Mouse (Mus musculus) liver, embryonic 13.5 days (tissue): ENCODE measurements around the gene Scaf11. TPM values are rescaled to one million over a fixed set of nuclear protein-coding genes. Genes with fewer than 3 reads are reported as not detected.
"Not testable (repeated sequence)": the region's sequence is repeated elsewhere in the genome, so short reads cannot be mapped to it uniquely, and the experiment has no call there.

Experiments used
- ATAC-seq: fragments of 200-750 bp; cut with Nextera tagmentation; 2 replicates; pipeline ENCODE4 v1.8.0; 2017; ENCODE audit warnings: low read depth, mild to moderate bottlenecking, moderate number of reproducible peaks, moderate library complexity
- DNase-seq: peaks from one replicate; pipeline ENCODE4 v3.0.0; 2022
- H3K27ac ChIP-seq: fragments of 300-500 bp; sonication (generic); 2 replicates; pipeline ENCODE4 v1.5.1; 2015; ENCODE audit warnings: moderate library complexity, mild to moderate bottlenecking, inconsistent platforms
- H3K27me3 ChIP-seq: fragments of 300-500 bp; sonication (generic); 2 replicates; pipeline ENCODE4 v1.6.1; 2015; ENCODE audit warnings: mild to moderate bottlenecking, inconsistent platforms
- H3K36me3 ChIP-seq: fragments of 300-500 bp; sonication (generic); 2 replicates; pipeline ENCODE4 v1.6.1; 2015; ENCODE audit warnings: mild to moderate bottlenecking, inconsistent platforms
- H3K4me1 ChIP-seq: fragments of 300-500 bp; sonication (generic); replicated peaks from 2 replicates; pipeline ENCODE4 v1.6.1; 2015; ENCODE audit warnings: inconsistent platforms
- H3K4me2 ChIP-seq: fragments of 300-500 bp; sonication (generic); 2 replicates; pipeline ENCODE4 v1.6.1; 2015; ENCODE audit warnings: inconsistent platforms, mild to moderate bottlenecking, moderate library complexity
- H3K4me3 ChIP-seq: fragments of 300-500 bp; sonication (generic); replicated peaks from 2 replicates; pipeline ENCODE4 v1.5.1; 2015; ENCODE audit warnings: mild to moderate bottlenecking, inconsistent platforms
- H3K9ac ChIP-seq: fragments of 300-500 bp; sonication (generic); 2 replicates; pipeline ENCODE4 v1.6.1; 2015; ENCODE audit warnings: mild to moderate bottlenecking, inconsistent platforms
- H3K9me3 ChIP-seq: fragments of 300-500 bp; sonication (generic); replicated peaks from 2 replicates; pipeline ENCODE4 v1.6.1; 2016; ENCODE audit warnings: inconsistent platforms
- WGBS: fragments of 180-500 bp; shearing (Covaris S2); methylation state at CpG from one replicate; pipeline ENCODE4 v1.1.7; 2015; ENCODE audit not compliant: insufficient replicate concordance; 5-methylcytosine and 5-hydroxymethylcytosine counted together
- polyA plus RNA-seq: library from polyadenylated mRNA; unstranded; fragments of >200 nt; fragmentation: Nextera tagmentation; extraction: Ambion mirVana; gene quantifications from 2 replicates; pipeline ENCODE4 v1.2.1, GENCODE M21; 2015

Gene Scaf11
- polyA plus RNA-seq, 1 experiment from 2014 or later = 53.4 TPM

DNA sequence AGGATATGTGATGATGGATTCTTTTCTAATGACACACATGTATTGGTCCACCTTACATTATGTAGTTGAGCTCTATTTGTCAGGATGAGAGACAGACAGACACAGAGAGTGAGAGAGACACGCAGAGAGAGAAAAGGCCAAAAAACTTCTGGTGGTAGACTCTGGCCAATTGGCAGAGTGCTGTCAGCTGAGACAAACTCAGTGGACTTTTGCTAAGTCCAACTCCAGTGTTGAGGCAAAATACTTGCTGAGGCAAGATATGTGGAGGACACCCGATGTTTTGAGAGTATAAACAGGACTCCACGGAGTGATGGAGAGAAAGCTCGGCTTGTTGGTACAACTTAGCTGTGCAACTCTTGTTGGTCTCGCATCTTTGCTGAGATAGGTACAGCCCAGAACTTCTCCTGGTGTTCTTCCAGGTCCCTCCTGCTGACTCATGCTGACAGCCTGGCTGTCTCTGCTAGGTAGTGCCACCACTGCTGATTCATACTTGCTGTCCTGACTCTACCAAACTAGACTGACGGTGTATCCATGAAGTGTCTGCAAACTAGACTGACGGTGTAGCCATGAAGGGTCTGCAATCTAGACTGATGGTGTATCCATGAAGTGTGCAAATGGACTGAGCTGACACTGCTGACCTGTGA lies 11.9 kb downstream of the Scaf11 start:
- H3K9ac ChIP-seq = no peak overlapping the region; the same call in 1 of the 2 replicates
- peak overlapping the region; percentile 87 for H3K27ac ChIP-seq
- WGBS = 74% methylated on average over 7 of the region's 7 CpGs
- H3K4me2 ChIP-seq = peak overlapping the region; percentile 25
- peaks cover 52% of the 10 kb centered on the region for H3K36me3 ChIP-seq
- no peaks in the 10 kb centered on the region for H3K9me3 ChIP-seq
- no peak overlapping the region for H3K4me3 ChIP-seq
- peaks cover 28% of the 10 kb centered on the region for H3K4me1 ChIP-seq
- no peaks in the 10 kb centered on the region for H3K27me3 ChIP-seq
- peak; percentile 97 for ATAC-seq
- DNase-seq = peak; percentile 70

DNA sequence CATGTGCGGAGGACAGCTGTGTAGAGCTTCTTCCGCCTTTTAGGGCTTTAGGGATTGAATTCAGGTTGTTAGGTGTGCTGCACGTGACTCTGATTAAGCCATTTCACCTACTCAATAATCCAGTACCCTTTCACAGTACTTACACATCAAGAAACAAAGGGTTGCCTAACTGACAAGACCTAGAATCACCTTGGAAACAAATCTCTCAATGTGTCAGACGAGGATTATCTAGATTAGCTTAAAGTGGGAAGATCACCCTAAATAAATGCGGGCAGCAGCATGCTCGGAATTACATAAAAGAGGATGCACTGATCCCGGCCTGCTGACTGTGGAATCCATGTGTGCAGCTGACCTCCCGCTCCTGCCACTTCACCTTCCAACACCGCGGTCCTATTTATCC lies 13.9 kb downstream of the Scaf11 start:
- 86% methylated on average over 10 of the region's 10 CpGs for WGBS
- H3K4me3 ChIP-seq = no peak overlapping the region
- no peak for ATAC-seq
- peaks cover 22% of the 10 kb centered on the region for H3K4me1 ChIP-seq
- no peak overlapping the region for H3K27ac ChIP-seq
- no peak overlapping the region for H3K4me2 ChIP-seq
- no peaks in the 10 kb centered on the region for H3K9me3 ChIP-seq
- H3K9ac ChIP-seq = no peak overlapping the region
- no peak for DNase-seq
- no peaks in the 10 kb centered on the region for H3K27me3 ChIP-seq
- peaks cover 59% of the 10 kb centered on the region for H3K36me3 ChIP-seq

DNA sequence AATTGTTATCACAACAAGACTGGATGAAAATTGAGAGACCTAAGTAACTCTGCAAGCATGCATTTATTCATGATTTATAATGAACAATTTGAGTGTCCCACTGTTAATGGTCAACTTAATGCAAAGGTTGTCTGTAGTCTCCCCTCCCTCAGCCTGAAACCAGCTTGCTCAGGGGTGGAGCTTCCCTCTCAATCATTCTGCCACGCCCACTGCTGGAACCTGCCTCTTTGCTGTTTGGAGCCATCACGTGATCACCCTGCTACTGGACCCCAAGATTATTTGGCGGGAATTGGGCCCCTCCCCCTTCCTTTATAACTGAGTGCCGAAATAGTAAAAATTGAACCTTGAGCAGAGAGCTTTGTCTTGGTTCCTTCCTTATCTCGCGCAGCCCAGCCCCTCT lies 19.2 kb downstream of the Scaf11 start:
- 61% methylated on average over 6 of the region's 6 CpGs for WGBS

DNA sequence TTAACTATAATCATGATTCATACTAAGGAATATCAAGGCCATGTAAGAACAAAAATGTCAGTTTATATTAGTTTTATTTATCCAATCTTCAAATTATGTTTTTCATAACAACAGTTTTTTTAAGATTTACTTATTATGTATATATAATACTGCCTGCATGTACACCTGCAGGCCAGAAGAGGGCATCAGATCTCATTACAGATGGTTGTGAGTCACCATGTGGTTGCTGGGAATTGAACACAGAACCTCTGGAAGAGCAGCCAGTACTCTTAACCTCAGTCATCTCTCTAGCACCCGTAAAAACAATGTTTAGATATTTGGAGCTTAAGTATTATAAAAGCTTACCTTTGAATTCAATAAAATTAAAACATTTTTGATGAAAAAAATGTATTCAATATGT lies 26.4 kb downstream of the Scaf11 start:
- peaks cover 67% of the 10 kb centered on the region for H3K36me3 ChIP-seq
- WGBS = 88% methylated on average over 1 of the region's 1 CpGs
- H3K4me1 ChIP-seq = no peaks in the 10 kb centered on the region
- no peak overlapping the region for H3K27ac ChIP-seq
- no peak overlapping the region for H3K4me3 ChIP-seq
- H3K9me3 ChIP-seq = 0 out of 2 replicates have a peak, but pooled peaks cover 2% of the 10 kb centered on the region
- DNase-seq = no peak
- no peak overlapping the region for H3K4me2 ChIP-seq
- ATAC-seq = no peak
- no peaks in the 10 kb centered on the region for H3K27me3 ChIP-seq
- H3K9ac ChIP-seq = no peak overlapping the region

More for the DNA sequence above, 19.2 kb downstream of the Scaf11 start:
- H3K9ac ChIP-seq, H3K4me3 ChIP-seq, DNase-seq, H3K4me2 ChIP-seq, H3K4me1 ChIP-seq, H3K27ac ChIP-seq, H3K27me3 ChIP-seq, H3K9me3 ChIP-seq, ATAC-seq: not testable (repeated sequence)
- H3K36me3 ChIP-seq = peaks cover 55% of the 10 kb centered on the region

DNA sequence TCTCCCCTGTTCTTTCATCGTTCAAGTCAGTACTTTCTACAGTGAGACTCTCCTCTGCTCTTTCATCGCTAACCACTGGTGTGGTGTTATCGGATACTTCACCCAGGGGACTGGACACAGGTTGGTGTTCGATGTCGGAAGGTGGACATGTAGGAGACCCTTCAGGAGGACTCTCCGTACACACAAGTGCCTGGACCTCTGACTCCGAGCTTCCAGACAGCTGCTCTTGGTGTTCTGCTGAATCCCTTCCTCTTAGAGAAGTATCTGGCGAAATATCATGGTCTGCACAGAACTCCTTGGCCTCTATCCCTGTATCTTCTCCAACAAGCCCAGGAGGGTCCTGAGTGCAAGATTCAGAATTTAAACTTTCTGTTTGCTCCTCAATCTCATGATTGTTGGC lies 40.7 kb downstream of the Scaf11 start:
- Histone ChIP-seq H3K4me3 (no peak overlapping the region), H3K4me2 (no peak overlapping the region), H3K9me3 (no peaks in the 10 kb centered on the region), H3K27ac (no peak overlapping the region), H3K4me1 (no peaks in the 10 kb centered on the region), H3K27me3 (no peaks in the 10 kb centered on the region), H3K9ac (no peak overlapping the region), H3K36me3 (peaks cover 89% of the 10 kb centered on the region)
- 90% methylated on average over 8 of the region's 8 CpGs for WGBS
- ATAC-seq = no peak
- no peak for DNase-seq

DNA sequence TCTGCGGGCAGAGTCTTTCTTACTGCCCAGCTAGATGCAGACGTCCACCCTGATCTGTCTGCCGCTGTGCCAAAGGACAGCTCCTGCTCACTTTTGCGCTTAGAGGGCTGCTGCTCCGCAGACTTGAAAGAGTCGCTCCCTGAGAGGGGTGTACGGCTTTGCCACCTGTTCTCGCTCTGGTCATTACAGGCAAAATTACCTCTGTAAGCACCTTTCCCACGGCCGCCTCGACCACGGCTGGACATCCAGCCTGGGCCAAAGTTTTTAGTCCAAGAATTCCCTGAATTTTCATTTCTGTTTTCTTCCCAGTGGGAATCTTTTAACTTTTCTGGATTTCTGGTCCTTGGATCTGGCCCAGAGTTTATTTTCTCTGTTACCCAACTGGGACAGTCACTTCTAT lies 42.5 kb downstream of the Scaf11 start:
- Histone ChIP-seq H3K4me2 (no peak overlapping the region), H3K27me3 (no peaks in the 10 kb centered on the region), H3K4me1 (no peaks in the 10 kb centered on the region), H3K36me3 (peaks cover 93% of the 10 kb centered on the region), H3K9ac (no peak overlapping the region), H3K9me3 (no peaks in the 10 kb centered on the region), H3K4me3 (no peak overlapping the region), H3K27ac (no peak overlapping the region)
- DNase-seq (no peak), ATAC-seq (no peak)
- 92% methylated on average over 12 of the region's 12 CpGs for WGBS

DNA sequence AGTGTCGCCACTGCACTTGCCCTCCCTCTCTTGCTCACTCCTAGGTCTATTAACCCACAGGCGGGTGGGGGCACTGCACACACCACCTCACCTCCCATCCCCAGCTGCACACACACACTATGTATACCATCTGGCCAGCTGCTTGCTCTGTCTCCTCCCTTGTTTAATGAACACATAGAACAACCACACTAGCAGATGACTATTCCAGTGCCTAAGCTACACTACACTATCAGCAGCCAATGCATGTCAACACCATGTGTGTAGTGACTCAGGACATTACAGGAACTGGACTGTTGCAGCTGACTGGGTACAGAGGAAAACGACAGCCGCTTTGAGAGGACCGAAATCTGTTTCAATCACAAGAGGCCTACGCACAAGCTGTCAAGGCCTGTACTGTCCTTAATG lies 51.9 kb downstream of the Scaf11 start:
- Histone ChIP-seq H3K9ac (no peak overlapping the region), H3K4me1 (no peaks in the 10 kb centered on the region; the same call in 1 of the 2 replicates), H3K9me3 (no peaks in the 10 kb centered on the region), H3K27ac (no peak overlapping the region), H3K27me3 (no peaks in the 10 kb centered on the region), H3K36me3 (peaks cover 68% of the 10 kb centered on the region), H3K4me2 (no peak overlapping the region), H3K4me3 (no peak overlapping the region)
- ATAC-seq (peak; percentile 55), DNase-seq (no peak)
- WGBS = 88% methylated on average over 6 of the region's 6 CpGs

DNA sequence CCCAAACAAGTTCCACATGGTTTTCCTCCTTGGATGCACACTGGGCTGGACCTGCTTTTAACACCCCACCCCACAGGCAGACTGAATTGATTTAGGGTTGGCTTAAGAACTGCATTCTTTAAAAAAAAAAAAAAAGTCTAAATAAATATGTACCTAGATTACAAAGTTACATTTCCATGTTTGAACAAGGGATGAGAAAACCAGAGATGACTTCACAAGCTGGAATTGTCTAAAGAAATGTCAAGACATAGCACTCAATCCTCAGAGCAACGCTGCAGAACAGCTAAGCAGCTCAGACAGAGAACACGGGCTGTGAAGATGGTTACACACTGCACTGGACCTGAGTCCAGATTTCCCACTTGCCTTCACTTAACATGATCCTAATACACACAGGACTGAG lies 53.5 kb downstream of the Scaf11 start:
- H3K4me2 ChIP-seq = no peak overlapping the region
- WGBS = 77% methylated on average over 2 of the region's 2 CpGs
- ATAC-seq (no peak), DNase-seq (no peak)
- H3K4me1 ChIP-seq = no peaks in the 10 kb centered on the region; the same call in 1 of the 2 replicates
- H3K4me3 ChIP-seq = no peak overlapping the region
- no peaks in the 10 kb centered on the region for H3K27me3 ChIP-seq
- peaks cover 67% of the 10 kb centered on the region for H3K36me3 ChIP-seq
- H3K9me3 ChIP-seq = no peaks in the 10 kb centered on the region
- H3K27ac ChIP-seq = no peak overlapping the region
- no peak overlapping the region for H3K9ac ChIP-seq

DNA sequence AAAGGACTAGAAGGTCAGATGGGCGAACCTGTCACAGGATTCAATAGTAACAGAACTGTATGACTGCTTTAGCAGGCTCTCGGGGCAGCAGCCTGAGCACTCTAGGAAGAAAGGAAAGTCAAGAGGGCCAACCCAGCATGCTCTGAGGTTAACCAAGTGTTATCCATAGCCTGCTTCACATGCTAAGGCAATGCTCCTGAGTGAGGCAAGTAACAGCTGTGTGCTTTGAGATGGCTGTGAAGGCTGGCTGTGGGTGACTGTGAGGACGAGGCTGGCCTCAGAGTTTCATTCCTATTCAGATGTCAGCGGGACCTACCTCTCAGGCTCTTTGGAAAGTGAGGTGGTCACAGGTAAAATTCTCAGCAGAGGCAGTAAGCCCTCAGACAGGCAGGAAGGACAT lies 54.4 kb downstream of the Scaf11 start:
- Histone ChIP-seq H3K9ac (no peak overlapping the region), H3K27ac (no peak overlapping the region), H3K4me1 (no peaks in the 10 kb centered on the region; the same call in 1 of the 2 replicates), H3K4me3 (no peak overlapping the region), H3K9me3 (no peaks in the 10 kb centered on the region), H3K4me2 (no peak overlapping the region), H3K36me3 (peaks cover 69% of the 10 kb centered on the region), H3K27me3 (no peaks in the 10 kb centered on the region)
- WGBS = 76% methylated on average over 4 of the region's 4 CpGs
- ATAC-seq (0 out of 2 replicates have a peak, but pooled peaks have one; percentile 16), DNase-seq (no peak)

DNA sequence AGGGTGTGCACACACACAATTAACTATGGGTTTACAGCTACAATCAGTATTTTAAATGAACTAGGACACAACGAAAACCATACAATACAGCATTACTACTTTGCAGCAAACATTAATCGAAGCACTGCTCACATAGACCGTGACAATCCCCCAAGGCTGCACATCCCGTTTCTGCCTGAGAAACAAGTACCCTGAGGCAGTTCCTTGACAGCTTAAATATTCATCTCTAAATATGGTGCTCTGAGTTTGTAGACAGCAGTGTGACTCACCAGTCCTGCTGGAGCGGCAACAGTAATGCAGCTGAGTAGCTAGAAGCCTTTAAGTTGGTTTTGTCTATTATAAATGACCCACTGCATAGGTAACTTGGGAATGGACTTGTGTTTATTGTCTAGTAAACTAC lies 55.1 kb downstream of the Scaf11 start:
- ATAC-seq = no peak
- 89% methylated on average over 5 of the region's 5 CpGs for WGBS
- H3K36me3 ChIP-seq = peaks cover 69% of the 10 kb centered on the region

DNA sequence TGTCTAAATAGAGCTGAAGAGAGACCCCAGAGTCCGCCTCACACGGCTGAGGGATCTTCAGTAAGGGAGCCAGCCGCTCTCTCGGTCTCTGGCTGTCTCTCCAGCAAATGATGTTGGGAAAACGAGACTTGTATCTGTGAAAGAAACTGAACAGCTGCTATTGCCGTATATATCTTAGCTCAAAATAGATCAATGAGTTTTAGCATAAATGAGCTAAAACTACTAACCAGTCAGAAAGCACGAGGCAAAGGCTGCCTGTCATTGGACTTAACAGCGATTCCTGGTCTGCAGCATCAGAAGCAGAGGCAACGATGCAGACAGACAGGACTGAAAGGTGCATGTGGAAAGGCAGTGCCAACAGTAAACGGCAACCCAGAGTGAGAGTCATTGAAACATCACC lies 62.3 kb downstream of the Scaf11 start:
- no peak for DNase-seq
- H3K9ac ChIP-seq = no peak overlapping the region
- H3K4me2 ChIP-seq = no peak overlapping the region
- no peak overlapping the region for H3K4me3 ChIP-seq
- no peaks in the 10 kb centered on the region for H3K27me3 ChIP-seq
- 92% methylated on average over 10 of the region's 10 CpGs for WGBS
- H3K4me1 ChIP-seq = 0 out of 2 replicates have a peak, but pooled peaks cover 2% of the 10 kb centered on the region
- no peak overlapping the region for H3K27ac ChIP-seq
- no peak for ATAC-seq
- peaks cover 74% of the 10 kb centered on the region for H3K36me3 ChIP-seq
- no peaks in the 10 kb centered on the region for H3K9me3 ChIP-seq

More for the DNA sequence above, 55.1 kb downstream of the Scaf11 start:
- H3K4me2 ChIP-seq = no peak overlapping the region
- no peak overlapping the region for H3K4me3 ChIP-seq
- no peaks in the 10 kb centered on the region for H3K27me3 ChIP-seq
- no peak overlapping the region for H3K9ac ChIP-seq
- H3K9me3 ChIP-seq = no peaks in the 10 kb centered on the region
- DNase-seq = no peak
- H3K4me1 ChIP-seq = no peaks in the 10 kb centered on the region; the same call in 1 of the 2 replicates
- no peak overlapping the region for H3K27ac ChIP-seq
